Mouse (Mus musculus) ovary, postnatal 14 days (tissue): Measurements from ENCODE around the gene Fto.

ENCODE experiments used
- DNase-seq: peaks from one replicate; pipeline ENCODE4 v3.0.0; 2022; ENCODE audit warnings: low spot score

Gene Fto

DNA sequence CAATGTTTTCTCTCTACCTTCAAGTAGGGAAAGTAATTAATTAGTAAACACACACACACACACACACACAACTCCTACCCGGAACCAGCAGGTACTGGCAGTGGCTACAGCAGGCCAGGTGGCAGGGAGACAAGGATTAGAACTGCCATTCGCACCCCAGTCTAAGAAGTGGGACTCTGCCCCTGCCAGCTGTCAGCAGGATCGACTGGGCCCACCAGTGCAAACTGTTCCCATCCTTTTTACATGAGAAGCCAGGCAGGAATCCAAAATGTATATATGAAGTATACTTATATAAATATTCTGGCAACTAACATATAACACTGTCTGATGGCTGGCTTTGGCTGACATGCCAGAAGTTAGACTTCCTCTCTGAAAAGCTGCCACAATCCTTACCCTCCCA lies 250.0 kb downstream of the Fto start:
- DNase-seq: no peak

DNA sequence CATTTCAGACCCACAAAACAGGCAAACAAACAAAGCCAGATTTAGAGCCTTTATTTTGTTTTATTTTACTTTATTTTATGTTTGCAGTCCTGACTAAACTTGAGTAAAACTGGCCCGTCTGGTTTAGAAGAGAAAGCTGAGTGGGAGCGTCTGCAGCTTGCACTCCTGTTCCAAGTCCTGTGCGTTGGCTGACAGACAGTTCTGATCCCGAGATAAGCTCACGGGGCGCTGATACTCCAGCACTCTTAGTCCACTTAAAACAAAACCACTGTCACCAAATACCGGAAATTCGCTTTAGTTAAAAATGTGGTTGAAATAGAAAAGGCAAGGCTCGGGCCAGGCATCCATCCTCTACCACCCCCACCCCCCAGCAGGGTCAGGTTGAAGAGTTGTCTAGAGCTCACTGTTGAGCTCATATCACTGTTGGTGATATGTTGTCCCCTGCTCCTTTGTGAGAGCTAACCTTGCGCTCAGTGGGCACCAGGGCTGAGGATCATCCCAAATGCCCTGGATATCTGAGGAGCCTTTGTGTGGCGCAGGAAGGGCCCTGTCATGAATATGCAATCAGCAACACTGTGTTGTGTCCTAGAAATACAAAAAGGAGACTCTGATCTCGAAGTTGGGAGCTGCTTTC lies 252.7 kb downstream of the Fto start:
- DNase-seq: no peak

DNA sequence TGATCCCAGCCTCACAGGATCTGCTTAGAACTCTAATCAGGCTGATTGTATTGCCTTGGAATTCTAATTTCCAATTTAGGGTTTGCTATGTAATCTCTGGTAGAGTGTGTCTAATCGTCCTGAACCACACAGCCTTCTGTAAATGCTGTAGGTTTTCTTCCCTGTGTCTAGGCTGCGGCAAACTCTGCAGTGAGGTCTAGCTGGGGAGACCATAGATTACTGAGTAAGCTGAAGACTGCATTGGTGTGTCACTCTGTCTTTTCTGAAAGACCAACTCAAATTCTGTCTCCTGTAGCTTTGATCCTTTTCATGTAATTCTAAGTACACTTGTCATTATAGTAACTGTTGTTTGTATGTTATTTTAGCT lies 253.2 kb downstream of the Fto start:
- no peak for DNase-seq

DNA sequence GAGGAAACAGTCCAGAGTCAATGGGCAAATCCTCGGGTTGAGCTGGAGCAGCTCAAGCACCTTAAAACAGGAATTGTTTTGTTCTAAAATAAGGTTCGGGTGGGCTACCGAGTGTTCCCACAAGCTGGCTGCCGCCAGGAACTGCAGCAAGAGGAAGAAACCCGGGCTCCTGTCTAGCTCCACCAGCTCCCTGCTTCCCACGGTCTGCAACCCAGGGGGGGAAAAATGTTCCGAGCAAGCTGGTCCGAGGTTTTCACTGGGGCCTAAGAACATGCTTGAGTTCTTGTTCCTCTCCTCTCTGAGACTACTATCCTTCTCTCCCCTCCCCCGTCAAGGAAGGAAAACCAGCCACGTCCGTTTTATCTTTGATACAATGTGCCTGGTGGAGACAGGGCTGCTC lies 256.5 kb downstream of the Fto start:
- DNase-seq: no peak

DNA sequence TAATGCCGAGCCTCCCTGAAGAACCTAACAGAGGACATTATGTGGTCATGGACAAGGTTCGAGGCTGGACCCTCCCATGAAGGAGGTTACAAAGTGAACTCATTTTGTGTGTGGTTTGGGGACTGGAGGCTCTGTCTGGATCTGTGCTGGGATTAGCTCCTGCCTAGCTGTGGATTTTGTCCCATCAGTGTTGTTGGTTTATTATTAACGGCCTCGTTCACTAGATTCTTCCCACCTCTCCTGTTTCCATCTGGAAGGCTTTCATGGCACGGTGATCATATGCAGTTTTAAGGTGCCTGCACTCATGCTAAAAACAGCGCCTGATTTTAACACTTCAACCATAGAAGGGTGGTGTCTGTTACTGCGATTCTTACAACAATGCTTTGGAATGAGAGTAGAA lies 257.5 kb downstream of the Fto start:
- no peak for DNase-seq

DNA sequence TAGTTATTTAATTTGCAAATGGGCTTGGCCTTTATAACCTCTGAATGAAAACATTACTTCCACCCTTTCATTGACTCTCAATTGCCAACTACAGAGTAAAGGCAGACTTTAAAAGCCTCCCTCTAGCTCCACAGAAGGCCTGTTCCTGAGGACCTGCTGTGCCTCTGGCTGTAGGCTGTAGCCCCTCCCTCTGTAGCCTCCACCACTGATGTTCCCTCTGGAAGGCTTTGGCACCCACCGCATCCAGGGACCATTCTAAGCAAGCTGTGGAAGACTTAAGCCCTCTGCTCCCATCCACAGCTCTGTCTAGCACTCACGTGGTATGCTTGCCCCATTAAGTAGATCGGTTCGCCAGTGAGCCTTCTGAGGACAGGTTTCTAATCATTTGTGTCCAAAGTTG lies 258.7 kb downstream of the Fto start:
- no peak for DNase-seq

DNA sequence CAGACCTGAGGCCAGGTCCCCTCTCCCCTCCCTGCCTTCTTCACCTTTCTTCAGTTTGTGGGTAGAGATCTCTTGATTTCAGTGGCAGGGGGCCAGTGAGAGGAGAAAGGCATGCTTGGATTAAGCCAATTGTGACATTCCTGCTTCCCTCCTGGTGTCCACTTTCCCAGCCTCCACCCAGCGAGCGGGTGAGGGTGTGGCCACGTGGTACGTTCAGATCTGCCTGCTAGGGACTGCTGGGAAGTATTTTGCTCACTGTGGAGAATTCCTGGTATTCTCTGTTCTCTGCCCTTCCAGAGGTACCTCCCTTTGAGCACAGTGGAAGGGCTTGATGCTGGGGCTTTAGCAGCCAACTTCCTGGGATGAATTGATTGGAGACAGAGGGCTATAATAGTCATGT lies 259.3 kb downstream of the Fto start:
- no peak for DNase-seq

DNA sequence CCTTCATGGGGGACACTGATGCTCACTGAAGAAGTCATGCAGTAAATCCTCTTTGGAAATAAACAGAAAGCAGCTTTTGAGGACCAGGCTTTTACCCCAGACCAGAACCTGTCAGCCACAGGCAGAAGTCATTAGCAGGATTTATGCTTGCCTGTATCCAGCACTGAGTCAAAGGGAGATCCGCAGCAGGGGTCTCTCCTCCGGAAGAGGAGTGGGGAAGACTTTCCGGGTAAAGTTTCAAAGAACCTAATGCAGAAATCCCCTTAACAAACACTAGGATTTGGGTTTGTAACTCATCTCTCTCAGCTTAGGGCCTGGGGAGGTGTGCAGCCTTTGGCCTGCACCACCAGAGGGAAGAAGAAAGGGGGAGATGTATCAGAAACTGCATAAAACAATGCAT lies 262.3 kb downstream of the Fto start:
- no peak for DNase-seq

DNA sequence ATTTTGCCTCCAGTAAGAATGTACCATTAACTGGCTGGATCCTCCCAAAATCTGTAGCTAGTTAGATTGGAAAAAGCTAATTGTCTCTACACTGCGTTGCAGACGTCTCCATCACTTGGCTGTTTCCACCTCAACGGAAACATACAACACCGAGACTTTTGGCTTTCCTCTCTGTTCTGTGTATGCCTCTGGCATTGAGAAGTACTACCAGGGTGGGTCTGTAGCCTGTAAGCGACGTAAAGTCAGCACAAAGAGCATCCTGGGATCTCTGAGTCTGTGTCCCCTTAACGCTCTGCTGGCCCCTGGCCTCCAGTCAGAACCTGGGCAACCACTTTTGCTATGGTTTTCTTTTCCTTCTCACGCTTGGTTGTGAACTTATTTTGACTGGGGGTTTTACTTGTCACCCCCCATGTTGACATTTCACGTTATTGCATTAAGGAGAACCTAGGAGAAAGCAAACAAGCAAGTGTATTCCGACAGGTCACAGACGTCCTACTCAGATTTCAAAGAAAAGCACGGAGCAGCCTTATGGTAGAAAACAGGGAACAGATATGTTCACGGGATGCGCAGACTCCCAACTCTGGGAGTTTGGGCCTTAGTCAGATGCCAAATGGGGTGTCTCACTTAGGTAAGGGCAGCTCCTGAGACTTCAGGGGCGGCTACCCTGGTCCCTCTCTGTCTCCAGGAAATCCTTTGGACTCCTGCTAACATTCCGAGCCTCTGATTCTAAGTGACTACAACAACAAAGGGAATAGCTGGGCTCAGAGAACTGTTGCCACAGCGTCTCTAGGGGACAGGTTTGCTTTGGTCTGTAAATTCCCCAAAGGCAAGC lies 263.0 kb downstream of the Fto start:
- no peak for DNase-seq

DNA sequence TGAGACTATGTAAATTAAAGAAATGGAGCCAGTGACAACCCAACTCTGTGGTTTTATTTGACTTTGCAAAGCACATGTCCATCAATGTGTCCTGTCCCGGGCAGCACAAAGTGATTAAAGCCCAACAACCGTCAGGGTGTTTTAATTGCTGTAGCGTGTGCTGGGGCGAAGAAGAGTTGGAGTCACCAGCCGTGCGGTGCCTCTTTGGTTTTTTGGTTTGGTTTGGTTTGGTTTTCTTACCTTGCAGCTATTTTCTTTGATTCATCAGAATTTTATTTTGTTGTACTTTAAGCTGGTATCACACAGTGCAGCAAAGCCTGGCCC lies 263.6 kb downstream of the Fto start:
- DNase-seq: no peak

DNA sequence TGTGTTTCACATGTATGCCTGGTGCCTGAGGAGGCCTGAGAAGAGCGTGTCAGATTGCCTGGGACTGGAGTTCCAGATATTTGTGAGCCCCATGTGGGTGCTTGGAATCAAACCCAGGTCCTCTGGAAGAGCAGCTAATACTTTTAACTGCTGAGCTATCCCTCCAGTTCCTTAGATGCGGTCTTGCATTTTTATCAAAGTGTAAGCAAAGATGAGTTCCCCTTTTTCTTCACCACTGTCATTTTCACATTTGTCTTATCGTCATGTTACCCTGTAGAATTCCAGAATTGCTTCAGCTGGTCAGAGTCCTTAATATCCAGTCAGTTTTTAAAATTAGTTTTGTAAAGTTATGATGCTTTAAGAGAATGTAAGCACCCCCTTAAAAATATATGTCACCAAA lies 264.3 kb downstream of the Fto start:
- DNase-seq: no peak

DNA sequence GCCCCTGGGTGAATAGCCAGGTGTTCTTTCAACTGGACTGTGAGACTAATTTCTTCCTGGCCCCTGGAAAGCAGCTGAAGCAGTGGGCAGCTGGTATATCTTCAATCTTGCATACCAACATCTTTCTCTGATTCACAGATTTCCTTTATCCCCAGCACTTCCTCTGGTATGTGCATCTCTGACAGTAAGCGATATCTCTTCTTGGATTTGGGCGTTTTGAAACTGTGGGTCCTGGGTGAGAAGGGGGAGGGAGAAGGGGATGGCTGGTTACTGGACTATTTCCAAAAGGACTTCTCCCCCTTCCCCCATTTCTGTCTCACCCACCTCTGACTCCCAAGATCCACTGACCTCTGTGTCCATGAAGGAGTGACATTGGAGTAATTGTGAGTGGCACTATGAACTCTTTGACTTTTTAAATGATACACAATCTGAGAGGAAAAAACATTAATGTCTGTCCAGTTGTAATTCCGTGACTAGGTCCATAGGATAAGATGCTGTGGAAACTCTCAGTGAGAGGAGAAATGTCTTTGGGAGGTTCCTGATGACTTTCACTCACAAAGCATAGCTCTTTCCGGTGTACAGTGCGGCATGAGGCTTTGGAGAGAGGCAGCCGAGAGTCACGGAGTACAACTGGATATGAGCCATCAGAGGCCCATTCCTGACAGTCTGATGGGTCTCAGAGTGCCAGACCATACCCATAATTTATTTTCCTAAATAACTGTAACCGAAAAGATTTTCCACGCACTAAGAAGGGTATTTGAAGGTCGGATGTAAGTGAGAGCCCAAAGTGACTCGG lies 271.5 kb downstream of the Fto start:
- DNase-seq: no peak

DNA sequence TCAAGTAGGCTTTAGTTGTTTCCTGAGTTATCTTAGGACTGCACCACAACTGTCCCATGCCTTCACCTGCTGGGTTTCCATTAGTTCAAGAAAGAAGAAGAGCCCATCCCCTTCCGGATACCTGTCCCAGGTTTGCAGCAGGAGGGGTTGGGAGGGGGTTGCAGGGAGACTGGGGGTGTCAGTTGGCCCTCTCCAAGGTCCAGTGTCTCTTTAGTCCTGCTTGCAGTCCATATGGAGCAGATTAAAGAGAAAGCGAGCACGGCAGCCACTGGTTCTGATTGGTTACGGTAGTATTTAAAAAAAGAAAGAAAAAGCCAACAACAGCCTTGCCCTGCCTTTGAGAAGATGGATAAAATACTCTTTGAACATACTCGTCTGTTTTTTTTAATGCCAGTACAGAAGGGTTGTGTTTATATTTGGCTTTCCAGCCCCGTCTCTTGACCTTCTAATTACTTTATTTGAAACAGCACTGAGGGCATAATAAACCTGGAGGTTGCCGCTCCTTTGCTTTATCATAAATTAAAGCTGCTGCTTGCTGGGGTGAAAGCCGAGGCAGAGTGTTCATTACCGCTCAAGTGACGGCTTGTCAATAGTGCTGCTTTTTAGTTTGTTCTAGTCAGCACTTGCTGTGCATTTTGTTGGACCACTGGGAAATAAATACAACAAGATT lies 279.2 kb downstream of the Fto start:
- DNase-seq: no peak

DNA sequence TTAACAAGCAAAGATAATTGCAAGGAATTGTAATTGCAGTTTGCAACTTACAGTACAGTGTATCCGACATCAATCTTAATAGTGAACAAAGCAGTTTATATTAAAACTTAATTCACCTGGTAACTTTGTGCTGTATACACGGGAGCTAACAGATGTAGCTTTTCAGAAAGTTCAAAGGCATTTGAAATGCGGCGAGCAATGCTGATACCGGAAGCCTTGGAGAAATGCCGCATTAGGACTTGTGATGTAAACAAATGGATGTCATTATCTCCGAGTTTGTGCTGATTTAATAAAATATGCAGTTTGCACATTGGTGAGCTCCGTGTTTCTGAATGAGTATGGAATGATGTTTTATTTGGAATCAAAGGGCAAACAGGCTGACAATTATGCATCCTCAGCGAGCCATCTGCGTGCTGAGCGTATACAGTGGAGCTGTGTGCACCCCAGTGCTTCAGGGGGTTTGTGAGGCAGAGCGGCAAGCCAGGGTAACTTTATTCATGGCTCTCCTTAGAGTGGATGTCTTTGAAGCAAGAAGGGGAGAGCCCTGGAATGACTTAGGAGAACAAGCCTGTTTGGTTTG lies 280.0 kb downstream of the Fto start:
- DNase-seq: no peak

DNA sequence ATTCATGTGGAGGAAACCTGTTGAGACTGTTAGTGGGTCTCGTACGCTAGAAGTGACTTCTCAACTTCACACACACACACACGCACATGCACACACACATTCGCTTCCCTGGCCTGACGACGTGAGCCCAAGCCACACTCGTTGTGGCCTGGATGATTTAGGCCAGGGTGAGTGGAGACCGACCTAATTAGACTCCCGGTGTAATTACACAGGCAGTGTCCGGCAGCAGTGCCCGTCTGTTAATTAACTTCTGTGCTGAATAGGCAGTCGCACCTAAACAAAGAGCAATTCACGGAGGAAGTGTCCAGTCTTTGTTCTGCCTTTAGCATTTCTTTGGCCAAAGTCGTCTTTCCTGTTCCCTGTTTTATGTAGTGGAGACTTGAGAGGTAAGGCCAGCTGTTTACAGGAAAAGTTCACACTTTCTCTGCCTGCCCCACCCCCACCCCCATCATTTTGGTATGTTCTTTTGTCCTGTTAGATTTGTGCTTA lies 286.1 kb downstream of the Fto start:
- no peak for DNase-seq

DNA sequence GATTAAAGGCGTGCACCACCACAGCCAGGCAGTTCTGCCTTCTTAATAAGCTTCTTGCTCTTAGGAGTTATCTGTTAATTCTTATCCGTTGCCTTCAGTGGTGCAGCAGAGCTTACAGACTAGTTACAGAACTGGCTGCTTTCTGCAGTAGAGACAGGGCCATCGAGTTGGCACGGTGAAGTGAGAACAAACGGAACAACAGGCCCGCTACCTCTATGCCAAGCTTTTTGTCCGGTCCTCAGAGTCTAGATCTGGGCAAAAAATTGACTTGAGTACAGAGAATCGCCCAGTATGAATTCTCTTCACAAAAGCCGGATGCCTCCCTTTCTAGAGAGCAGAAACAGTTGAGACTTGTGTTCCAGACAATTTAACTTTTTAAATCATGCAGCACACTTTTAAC lies 290.4 kb downstream of the Fto start:
- DNase-seq: no peak

DNA sequence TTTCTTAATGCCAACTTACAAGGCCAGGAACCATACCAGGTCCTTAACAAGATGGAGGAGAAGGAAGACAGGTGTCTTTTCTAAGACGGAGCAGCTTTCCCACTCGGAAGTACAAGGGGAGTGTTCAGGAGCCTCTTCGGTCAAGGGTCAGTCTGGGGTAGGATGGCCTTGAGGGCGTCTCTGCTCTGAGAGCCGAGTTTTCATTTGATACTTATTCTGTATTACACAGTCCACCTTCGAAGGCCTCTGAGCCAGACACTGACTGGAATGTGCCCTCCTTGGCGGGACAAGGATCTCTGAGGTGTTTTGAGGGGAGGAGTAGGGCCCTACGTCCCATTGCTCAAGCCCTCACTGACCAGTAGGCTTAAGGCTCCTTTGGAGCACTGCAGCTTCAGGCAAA lies 292.6 kb downstream of the Fto start:
- no peak for DNase-seq

DNA sequence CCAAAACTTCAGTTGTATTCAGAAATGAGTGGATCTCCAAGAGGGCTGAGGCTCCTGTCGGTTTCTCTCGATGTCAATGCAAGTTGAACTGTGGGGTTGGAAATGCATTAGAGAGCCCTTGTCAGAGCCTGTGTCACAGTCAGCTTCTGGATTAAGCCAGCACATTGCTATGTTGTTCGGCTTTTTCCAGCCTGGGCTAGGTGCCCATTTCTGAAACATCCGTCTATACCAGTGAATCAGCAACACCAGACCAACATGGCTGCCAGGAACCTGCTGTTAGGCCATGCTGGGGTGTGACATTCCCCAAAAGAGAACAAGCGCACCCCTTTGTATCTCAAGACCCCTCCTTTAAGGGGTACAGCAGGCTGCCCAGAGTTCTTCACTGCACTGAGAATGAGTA lies 293.8 kb downstream of the Fto start:
- no peak for DNase-seq

DNA sequence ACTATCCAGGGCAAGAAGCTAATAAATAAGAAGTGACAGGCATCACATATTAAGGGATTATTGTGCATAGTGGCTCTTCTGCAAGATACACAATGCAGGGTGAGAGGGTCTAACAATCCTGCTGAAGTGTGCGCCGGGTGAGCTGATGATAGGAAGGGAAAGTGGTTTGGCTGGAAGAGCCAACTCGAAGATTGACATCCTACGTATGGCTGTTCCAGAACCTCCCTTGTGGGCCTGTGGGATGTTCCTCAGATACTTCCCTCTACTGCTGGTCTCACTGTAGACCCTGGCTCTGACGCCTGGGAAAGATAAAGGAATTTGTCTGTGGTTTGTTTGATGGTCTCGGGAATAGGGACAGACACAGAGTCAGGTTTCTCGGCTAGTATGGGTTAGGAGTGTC lies 297.9 kb downstream of the Fto start:
- DNase-seq: no peak

DNA sequence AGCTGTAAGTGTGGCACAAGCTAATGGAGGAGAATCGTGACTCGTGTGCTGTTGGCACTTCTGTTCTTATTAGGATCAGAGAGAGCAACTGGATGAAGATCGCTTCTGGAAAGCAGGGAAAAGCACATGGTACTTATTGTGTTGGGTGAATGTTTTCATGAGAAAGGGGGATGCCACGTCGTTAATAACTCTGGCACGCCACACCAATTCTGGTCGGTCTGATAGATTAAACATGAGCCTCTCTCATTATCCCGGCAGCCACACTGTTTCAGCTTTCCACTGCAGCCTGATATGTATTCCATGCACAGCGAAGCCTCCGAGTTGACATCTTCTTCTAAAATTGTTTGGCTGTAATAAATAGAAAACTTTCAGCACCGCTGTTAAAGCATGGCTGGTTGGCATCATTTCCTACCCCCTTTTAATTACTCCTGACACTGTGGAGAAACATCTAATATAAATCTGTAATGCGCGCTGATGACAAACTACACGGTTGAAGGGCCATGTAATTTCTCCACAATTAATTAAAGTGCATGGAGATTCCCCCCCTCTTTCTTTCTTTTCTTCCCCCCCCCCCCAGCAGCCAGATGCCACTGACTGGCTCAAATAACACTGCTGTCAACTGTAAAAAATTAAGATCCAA lies 298.5 kb downstream of the Fto start:
- DNase-seq: no peak

DNA sequence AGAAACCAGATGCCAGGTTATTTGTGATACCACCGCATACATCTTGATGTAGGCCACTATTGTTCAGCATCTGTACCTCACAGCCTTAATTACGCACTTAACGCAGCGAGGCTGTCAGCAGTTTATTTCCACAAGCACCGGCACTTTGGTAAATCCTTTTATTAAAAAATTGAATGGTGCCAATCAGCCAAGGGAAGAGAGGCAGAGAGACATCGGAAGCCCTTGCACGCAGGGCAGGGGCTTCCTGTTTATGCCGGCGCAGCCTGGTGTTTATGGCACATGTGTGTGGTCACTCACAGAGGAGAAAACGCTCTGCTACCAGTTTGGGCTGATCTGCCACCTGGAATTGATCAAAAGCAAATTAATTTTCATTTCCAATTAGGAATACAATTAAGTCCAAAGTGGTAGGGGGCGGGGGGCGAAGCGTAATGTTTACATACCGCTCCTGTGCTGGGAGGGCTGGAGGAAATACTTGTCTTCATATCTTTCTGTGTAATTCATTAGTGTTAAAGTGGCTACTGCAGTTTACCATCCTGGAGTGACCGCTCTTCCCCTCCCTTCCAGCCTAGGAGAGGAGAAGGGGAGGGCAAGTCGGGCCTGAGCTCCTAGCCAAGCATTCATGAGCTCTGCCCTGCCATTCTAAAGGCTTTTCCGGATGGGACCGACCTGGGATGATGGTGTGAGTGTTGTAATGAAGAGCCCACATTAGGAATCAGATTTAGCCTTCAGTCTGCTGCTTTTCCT lies 299.2 kb downstream of the Fto start:
- no peak for DNase-seq
